Mouse (Mus musculus) MEL (cell line): ENCODE results near the gene Ceacam19. TPM values are rescaled to one million over a fixed set of nuclear protein-coding genes. Genes with fewer than 3 reads are reported as not detected.
A peak's percentile ranks its signal among the peaks of the same experiment; 100 is the strongest.

Experiments
- DNase-seq: peaks from one replicate; pipeline ENCODE4 v3.0.0; 2011; ENCODE audit warnings: low read depth, low spot score
- H3K27ac ChIP-seq: 2 replicates; pipeline ENCODE4 v1.5.1; 2012; ENCODE audit warnings: low read depth, mild to moderate bottlenecking, control low read depth, low read length, moderate library complexity; ENCODE audit not compliant: control insufficient read depth
- H3K27me3 ChIP-seq, 2 experiments: fragments of 150-350 bp in 1 of 2; sonication (generic) in 1 of 2; 2 replicates each; pipeline ENCODE4 v1.6.1; 2012; ENCODE audit warnings: low read length in 2 of 2, mild to moderate bottlenecking in 2 of 2, improper control_type of control experiment in 1 of 2, moderate library complexity in 1 of 2; ENCODE audit not compliant: insufficient read depth in 2 of 2, control insufficient read depth in 1 of 2
- H3K36me3 ChIP-seq, 2 experiments: 2 replicates each; pipeline ENCODE4 v1.6.1; 2012 to 2014; ENCODE audit warnings: low read length in 2 of 2, improper control_type of control experiment in 1 of 2, inconsistent platforms in 1 of 2, mild to moderate bottlenecking in 1 of 2; ENCODE audit not compliant: insufficient read depth in 2 of 2, control insufficient read depth in 1 of 2
- H3K4me1 ChIP-seq, 2 experiments: fragments of 150-350 bp in 1 of 2; sonication (generic) in 1 of 2; 2 replicates each; pipeline ENCODE4 v1.6.1; 2012; ENCODE audit warnings: low read length in 2 of 2, improper control_type of control experiment in 1 of 2, mild to moderate bottlenecking in 1 of 2; ENCODE audit not compliant: insufficient read depth in 2 of 2, control insufficient read depth in 1 of 2
- H3K4me3 ChIP-seq, 2 experiments: fragments of 150-350 bp in 1 of 2; sonication (generic) in 1 of 2; 2 replicates each; pipeline ENCODE4 v1.5.1; 2012; ENCODE audit warnings: low read depth in 2 of 2, low read length in 2 of 2, mild to moderate bottlenecking in 2 of 2, moderate library complexity in 2 of 2, control low read depth in 1 of 2, improper control_type of control experiment in 1 of 2; ENCODE audit not compliant: control insufficient read depth in 1 of 2, insufficient read depth in 1 of 2
- H3K79me2 ChIP-seq: 2 replicates; pipeline ENCODE4 v1.6.1; 2012; ENCODE audit warnings: mild to moderate bottlenecking, low read length, moderate library complexity; ENCODE audit not compliant: control insufficient read depth, poor library complexity, insufficient read depth
- H3K9ac ChIP-seq: 2 replicates; pipeline ENCODE4 v1.6.1; 2012; ENCODE audit warnings: low read depth, mild to moderate bottlenecking, control low read depth, low read length, moderate library complexity; ENCODE audit not compliant: control insufficient read depth, poor library complexity, severe bottlenecking
- H3K9me3 ChIP-seq: fragments of 150-350 bp; sonication (generic); replicated peaks from 2 replicates; pipeline ENCODE4 v1.6.1; 2012; ENCODE audit warnings: mild to moderate bottlenecking, low read length, improper control_type of control experiment, moderate library complexity; ENCODE audit not compliant: insufficient read depth
- CTCF ChIP-seq, 3 experiments: IDR thresholded peaks in 2 of 3; conservative IDR thresholded peaks in 1 of 3; 2 replicates each; pipeline ENCODE4 v1.5.1; 2011 to 2012; ENCODE audit warnings: low read length in 3 of 3, low read depth in 2 of 3, mild to moderate bottlenecking in 2 of 3, improper control_type of control experiment in 1 of 3, inconsistent platforms in 1 of 3, mixed read lengths in 1 of 3, moderate library complexity in 1 of 3; ENCODE audit not compliant: control insufficient read depth in 1 of 3, insufficient read depth in 1 of 3, poor library complexity in 1 of 3, severe bottlenecking in 1 of 3
- E2F4 ChIP-seq: IDR thresholded peaks from 2 replicates; pipeline ENCODE4 v1.6.1; 2011; ENCODE audit warnings: low read depth, low read length, improper control_type of control experiment, borderline replicate concordance
- GATA1 ChIP-seq: IDR thresholded peaks from 2 replicates; pipeline ENCODE4 v1.6.1; 2011; ENCODE audit warnings: low read depth, low read length, improper control_type of control experiment
- MAFK ChIP-seq: IDR thresholded peaks from 2 replicates; pipeline ENCODE4 v1.6.1; 2011; ENCODE audit warnings: low read depth, mild to moderate bottlenecking, low read length, improper control_type of control experiment, borderline replicate concordance
- NELFE ChIP-seq: IDR thresholded peaks from 2 replicates; pipeline ENCODE4 v1.6.1; 2011; ENCODE audit warnings: low read depth, low read length, improper control_type of control experiment
- NRF1 ChIP-seq: IDR thresholded peaks from 2 replicates; pipeline ENCODE4 v1.6.1; 2014; ENCODE audit warnings: low read depth, mild to moderate bottlenecking, inconsistent platforms, low read length, improper control_type of control experiment, moderate library complexity; ENCODE audit not compliant: poor library complexity, insufficient read depth, severe bottlenecking
- RAD21 ChIP-seq: IDR thresholded peaks from 2 replicates; pipeline ENCODE4 v1.6.1; 2011; ENCODE audit warnings: mild to moderate bottlenecking, low read depth, low read length, improper control_type of control experiment
- RCOR1 ChIP-seq: IDR thresholded peaks from 2 replicates; pipeline ENCODE4 v1.6.1; 2012; ENCODE audit warnings: low read depth, mild to moderate bottlenecking, inconsistent platforms, low read length, improper control_type of control experiment
- SIN3A ChIP-seq: IDR thresholded peaks from 2 replicates; pipeline ENCODE4 v1.6.1; 2012; ENCODE audit warnings: low read length, improper control_type of control experiment, inconsistent platforms
- SMC3 ChIP-seq: IDR thresholded peaks from 2 replicates; pipeline ENCODE4 v1.6.1; 2011; ENCODE audit warnings: low read depth, low read length, improper control_type of control experiment
- TAL1 ChIP-seq: IDR thresholded peaks from 2 replicates; pipeline ENCODE4 v1.6.1; 2012; ENCODE audit warnings: mild to moderate bottlenecking, inconsistent platforms, low read length, moderate library complexity, mixed read lengths
- TBP ChIP-seq: IDR thresholded peaks from 2 replicates; pipeline ENCODE4 v1.8.0; 2011; ENCODE audit warnings: low read depth, low read length, improper control_type of control experiment
- ZC3H11A ChIP-seq: IDR thresholded peaks from 2 replicates; pipeline ENCODE4 v1.6.1; 2012; ENCODE audit warnings: low read depth, mild to moderate bottlenecking, inconsistent platforms, low read length, improper control_type of control experiment
- ZNF384 ChIP-seq: IDR thresholded peaks from 2 replicates; pipeline ENCODE4 v1.6.1; 2012; ENCODE audit warnings: low read depth, mild to moderate bottlenecking, inconsistent platforms, low read length, improper control_type of control experiment
- polyA plus RNA-seq, 2 experiments: library from polyadenylated mRNA; stranded (reverse) in 1 of 2; unstranded in 1 of 2; fragments of >175 nt in 1 of 2; fragments of >200 nt in 1 of 2; gene quantifications; 2 replicates each; pipeline versions ENCODE4 v1.2.1 to v1.2.4; 2012; ENCODE audit warnings: low replicate concordance in 2 of 2, low read depth in 1 of 2; ENCODE audit not compliant: insufficient read length in 2 of 2, insufficient read depth in 1 of 2, missing spikeins in 1 of 2
- total RNA-seq: library from RNA; depleted of rRNA; stranded (reverse); fragments of 300-350 nt; gene quantifications from 2 replicates; pipeline ENCODE4 v1.2.3, GENCODE M21; 2012

Ceacam19 gene
- total and polyA plus RNA-seq, 3 experiments = 0.03 to 0.04 TPM; not detected in 1

DNA sequence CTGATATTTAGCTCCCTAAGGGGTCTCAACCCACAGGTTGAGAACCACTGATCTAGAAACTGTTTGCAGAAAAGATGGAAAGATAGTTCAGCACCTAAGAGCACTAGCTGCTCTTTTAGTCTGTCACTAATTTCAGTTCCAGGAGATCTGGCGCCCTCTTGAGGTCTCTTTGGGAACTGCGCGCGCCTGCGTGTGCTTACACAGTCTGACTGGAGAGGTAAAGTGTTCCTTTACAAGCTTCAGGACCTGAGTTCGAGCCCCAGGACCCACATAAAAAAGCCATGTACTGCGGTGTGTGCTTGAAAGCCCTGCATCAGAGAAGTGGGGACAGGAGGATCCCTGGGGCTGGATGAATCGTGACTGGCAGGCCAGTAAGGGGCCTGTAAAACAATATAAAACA is 2.1 kb upstream of the Ceacam19 start:
- no peaks in the 10 kb centered on the region for H3K79me2 ChIP-seq
- peak; percentile 73 for DNase-seq
- TF ChIP-seq NRF1 (peak; percentile 55; the same call in 1 of the 2 replicates), CTCF (IDR thresholded peaks at IDR 0.05 in 2 of 3, conservative IDR thresholded peaks at IDR 0.05 in 1 of 3; ENCODE audit: control insufficient read depth in 1 of 3, insufficient read depth in 1 of 3, low read depth in 2 of 3, low read length in 3 of 3, poor library complexity in 1 of 3, severe bottlenecking in 1 of 3) (peak; percentile 80 to 97 (median 83)), ZNF384 (no peak), TAL1 (no peak), SMC3 (peak; percentile 56), RAD21 (peak; percentile 70), GATA1 (no peak), ZC3H11A (peak; percentile 41), E2F4 (no peak), SIN3A (no peak), NELFE (no peak), MAFK (no peak)
- TF ChIP-seq, all 39 proteins: peak for 5
- Histone ChIP-seq H3K36me3 (no peaks in the 10 kb centered on the region), H3K4me1 (no peaks in the 10 kb centered on the region), H3K27me3 (no peaks in the 10 kb centered on the region; a peak in 1 of 4 replicates), H3K9me3 (no peaks in the 10 kb centered on the region), H3K27ac (no peak overlapping the region), H3K9ac (no peak overlapping the region), H3K4me3 (no peak overlapping the region)

- Histone ChIP-seq H3K27me3 (no peaks in the 10 kb centered on the region), H3K9me3 (no peaks in the 10 kb centered on the region), H3K36me3 (peaks cover 0 to 7% of the 10 kb centered on the region in 2 experiments; a peak in 2 of 4 replicates), H3K4me1 (peaks cover 0 to 3% of the 10 kb centered on the region in 2 experiments; a peak in 2 of 4 replicates), H3K79me2 (no peaks in the 10 kb centered on the region), H3K27ac (no peak overlapping the region), H3K9ac (no peak overlapping the region), H3K4me3 (no peak overlapping the region)
- DNase-seq = peak; percentile 19
- TF ChIP-seq TBP (no peak), RCOR1 (no peak), CTCF (IDR thresholded peaks at IDR 0.05 in 2 of 3, conservative IDR thresholded peaks at IDR 0.05 in 1 of 3; ENCODE audit: control insufficient read depth in 1 of 3, insufficient read depth in 1 of 3, low read depth in 2 of 3, low read length in 3 of 3, poor library complexity in 1 of 3, severe bottlenecking in 1 of 3) (peak; percentile 33 to 45 (median 40); a peak in 5 of 6 replicates), SMC3 (peak; percentile 32)
Measured at GRCm38 (mm10) chr7:19880754-19881153, 7.0 kb downstream of the Ceacam19 start.
